Mouse (Mus musculus): Measurements from ENCODE around the gene Preb. TPM values are rescaled to one million over a fixed set of nuclear protein-coding genes. Genes with fewer than 3 reads are reported as not detected.
A peak's percentile ranks its signal among the peaks of the same experiment; 100 is the strongest.

Preb gene
- total RNA-seq, 2 experiments from 2014 or later: 62.3 to 68.4 TPM

- DNase-seq: peak; percentile 96
Observed at GRCm38 (mm10) chr5:30921256-30922033, 38.7 kb downstream of the Preb start, which contains the start of gene Khk. Gene Khk (plus strand): TSS chr5:30921431.

GRCm38 (mm10) chr5:30920621-30921020, 39.5 kb downstream of the Preb start:
- DNase-seq: no peak

GRCm38 (mm10) chr5:30919831-30920614, 40.1 kb downstream of the Preb start:
- no peak for DNase-seq

- DNase-seq: no peak
Observed at GRCm38 (mm10) chr5:30918691-30919090, 41.5 kb downstream of the Preb start.

GRCm38 (mm10) chr5:30917891-30918670, 42.1 kb downstream of the Preb start:
- no peak for DNase-seq

- no peak for DNase-seq
Observed at GRCm38 (mm10) chr5:30917348-30917747, 42.8 kb downstream of the Preb start.

- DNase-seq: no peak
Observed at GRCm38 (mm10) chr5:30916841-30917240, 43.3 kb downstream of the Preb start.

GRCm38 (mm10) chr5:30915974-30916433, 44.2 kb downstream of the Preb start:
- peak; percentile 90 for DNase-seq

- peak; percentile 42 for DNase-seq
Observed at GRCm38 (mm10) chr5:30915456-30915855, 44.7 kb downstream of the Preb start.

GRCm38 (mm10) chr5:30914849-30915248, 45.3 kb downstream of the Preb start:
- no peak for DNase-seq

GRCm38 (mm10) chr5:30914101-30914635, 46.0 kb downstream of the Preb start:
- DNase-seq: no peak

GRCm38 (mm10) chr5:30913060-30913841, 46.9 kb downstream of the Preb start, which contains the start of gene Emilin1:
Gene Emilin1 (plus strand): TSS chr5:30913402.
- DNase-seq: peak; percentile 79

- DNase-seq: peak; percentile 54
Observed at GRCm38 (mm10) chr5:30912156-30912555, 48.0 kb downstream of the Preb start.

GRCm38 (mm10) chr5:30910481-30910880, 49.7 kb downstream of the Preb start:
- no peak for DNase-seq

- no peak for DNase-seq
Observed at GRCm38 (mm10) chr5:30909863-30910262, 50.3 kb downstream of the Preb start.

GRCm38 (mm10) chr5:30909300-30909659, 50.9 kb downstream of the Preb start:
- DNase-seq: no peak

GRCm38 (mm10) chr5:30908426-30909299, 51.5 kb downstream of the Preb start:
- DNase-seq: peak; percentile 71

- DNase-seq: peak; percentile 98
Observed at GRCm38 (mm10) chr5:30907413-30908059, 52.6 kb downstream of the Preb start, which contains the start of gene Ost4. Gene Ost4 (minus strand): TSS chr5:30907788.

GRCm38 (mm10) chr5:30901860-30902259, 58.3 kb downstream of the Preb start:
- no peak for DNase-seq
